Mouse (Mus musculus): ENCODE measurements around the gene Itprip.

GRCm38 (mm10) chr19:47934636-47935238 is 15.6 kb upstream of the Itprip start:
- TF ChIP-seq POLR2A (IDR thresholded peaks at IDR 0.05; ENCODE audit: extremely low read depth, insufficient read depth, low read length) (no peak), CTCF (IDR thresholded peaks at IDR 0.05; ENCODE audit: extremely low read depth, insufficient read depth, low read length) (no peak)

Measured in cortical plate, adult 2 months (tissue).